Mouse (Mus musculus): Measurements from ENCODE around the gene Fgfr3.

The Fgfr3 gene

DNA sequence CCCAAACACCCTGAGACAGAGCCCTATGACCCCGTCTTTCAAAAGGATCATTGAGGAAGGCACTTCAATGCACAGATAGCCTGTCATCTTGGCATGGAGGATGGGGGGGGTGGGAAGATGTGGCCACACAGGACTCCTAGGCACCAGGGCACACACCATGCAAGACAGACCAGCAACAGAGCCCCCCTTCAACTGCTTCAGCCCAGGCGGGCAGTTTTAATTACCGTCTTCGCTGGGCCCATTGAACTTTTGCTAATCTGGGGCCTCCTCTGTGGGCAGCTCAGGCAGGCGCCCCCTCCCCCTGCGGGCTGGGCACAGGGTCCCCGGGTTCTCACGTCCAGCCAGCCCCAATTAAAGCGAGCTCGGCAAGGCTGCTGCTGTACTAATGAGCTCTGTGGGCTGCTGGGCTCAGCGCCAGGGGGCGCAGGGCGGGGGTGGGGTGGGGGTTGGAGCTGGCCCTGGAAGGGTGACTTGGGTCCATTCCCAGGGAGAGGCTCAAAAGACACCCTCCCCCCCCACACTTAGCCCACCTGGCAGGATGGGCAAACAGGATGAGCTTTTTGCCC is 23.4 kb upstream of the Fgfr3 start:
- DNase-seq (ENCODE audit: low read depth, low spot score): no peak

DNA sequence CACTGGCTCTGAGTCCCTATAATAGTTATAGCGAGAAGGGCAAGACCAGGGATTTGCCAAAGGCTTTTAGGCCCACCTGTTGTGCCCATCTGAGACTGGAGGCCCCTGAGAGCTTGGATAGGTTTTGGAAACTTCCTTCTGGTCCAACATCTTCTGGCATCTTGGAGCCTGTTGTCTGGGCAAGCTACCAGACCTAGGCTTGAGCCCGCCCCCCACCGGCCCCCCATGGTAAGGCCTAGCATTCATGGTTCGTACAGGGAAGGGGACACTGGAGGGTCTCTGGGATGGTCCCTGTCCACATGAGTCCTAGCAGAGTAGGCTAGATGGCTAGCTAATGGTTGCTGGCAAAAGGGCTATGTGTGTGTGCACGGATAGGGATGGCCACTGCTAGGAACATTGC is 22.8 kb upstream of the Fgfr3 start:
- DNase-seq (ENCODE audit: low read depth, low spot score): no peak

DNA sequence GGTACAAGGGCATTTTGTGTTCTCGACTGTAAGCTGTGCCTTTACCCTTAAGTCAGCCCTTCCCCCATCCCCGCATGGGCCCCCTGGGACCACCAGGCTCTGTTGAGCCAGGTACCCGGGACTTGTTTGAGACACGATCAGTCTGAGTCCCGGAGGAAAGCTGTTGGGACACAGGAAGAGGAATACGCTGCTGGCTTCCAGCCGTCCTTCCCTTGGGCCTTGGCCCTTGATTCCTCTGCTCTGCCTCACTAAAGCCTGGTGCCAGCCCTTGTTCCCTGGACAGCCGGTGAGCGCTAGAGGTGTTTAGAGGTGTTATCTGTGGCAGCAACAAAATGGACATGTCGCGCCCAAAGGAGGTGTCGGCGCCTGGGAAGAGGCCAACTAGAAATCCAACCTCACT is 21.5 kb upstream of the Fgfr3 start:
- DNase-seq (ENCODE audit: low read depth, low spot score): no peak

DNA sequence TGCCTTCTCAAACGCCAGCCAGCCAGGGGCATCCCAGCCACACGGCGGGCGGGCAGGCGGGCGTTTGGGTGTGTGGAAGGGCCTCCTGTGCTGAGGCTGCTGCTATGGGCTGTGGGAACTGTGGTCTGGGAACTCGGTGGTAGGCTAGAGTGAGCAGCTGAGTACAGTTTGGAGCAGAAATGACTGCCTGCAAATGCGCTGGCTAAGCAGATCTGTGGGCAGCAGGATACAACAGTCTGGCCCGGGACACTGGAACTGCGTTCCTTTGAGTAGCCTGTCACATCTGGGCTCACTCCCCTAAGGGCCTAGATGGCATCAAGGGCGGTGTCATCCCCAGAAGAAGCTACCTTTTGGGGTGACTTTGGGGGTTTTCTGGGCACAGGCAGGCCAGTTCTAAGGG is 19.6 kb upstream of the Fgfr3 start:
- no peak for DNase-seq (ENCODE audit: low read depth, low spot score)

DNA sequence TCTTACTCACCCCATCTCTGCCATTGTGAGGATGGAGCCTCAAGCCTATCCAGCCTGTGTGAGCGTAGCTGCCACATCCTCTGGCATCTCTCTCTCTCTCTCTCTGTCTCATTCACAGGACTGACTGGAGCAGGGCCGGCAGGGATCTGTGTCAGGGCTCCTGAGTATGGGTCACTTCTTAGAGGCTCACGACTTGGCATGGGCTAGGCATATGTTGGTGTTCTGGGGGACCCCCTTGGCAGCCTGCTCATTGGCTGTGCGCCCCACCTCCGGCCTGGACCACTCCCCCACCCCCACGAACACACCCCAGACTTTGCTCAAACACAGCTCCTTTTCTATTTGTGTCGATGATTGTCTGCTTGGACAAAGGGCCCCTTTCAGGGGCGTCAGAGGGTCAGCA is 17.5 kb upstream of the Fgfr3 start:
- DNase-seq (ENCODE audit: low read depth, low spot score): no peak

DNA sequence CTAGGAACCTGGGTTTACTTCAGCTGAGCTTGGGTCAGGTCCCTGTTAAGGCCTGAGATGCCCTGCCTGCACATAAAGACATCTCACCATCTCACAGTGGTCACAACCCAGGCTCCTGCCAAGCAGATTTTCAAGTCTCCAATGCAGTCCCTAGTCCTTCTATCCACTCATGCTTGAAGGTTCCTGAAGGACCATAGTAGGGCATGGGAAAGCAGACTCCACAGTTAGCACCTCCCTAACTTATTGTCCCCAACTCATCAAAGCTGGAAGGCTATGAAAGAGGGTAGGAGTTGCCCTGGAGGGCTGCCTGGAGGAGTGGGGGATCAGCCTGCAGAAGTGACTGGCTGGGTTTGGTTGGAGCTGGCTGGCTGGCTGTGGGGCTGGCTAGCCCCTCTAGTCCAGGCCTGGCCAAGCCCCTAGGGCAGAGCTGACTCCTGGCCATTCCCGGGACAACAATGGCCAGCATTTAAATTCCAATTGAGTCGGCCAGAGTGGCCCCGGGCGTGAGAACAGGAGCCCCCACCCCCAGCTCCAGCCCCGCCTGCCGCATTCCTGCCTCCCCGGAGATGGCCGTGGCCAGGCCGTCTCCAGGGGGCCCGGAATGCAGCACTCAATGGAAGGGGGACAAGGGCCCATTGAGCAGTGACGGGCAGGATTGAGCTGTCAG is 16.4 kb upstream of the Fgfr3 start:
- no peak for DNase-seq (ENCODE audit: low read depth, low spot score)

DNA sequence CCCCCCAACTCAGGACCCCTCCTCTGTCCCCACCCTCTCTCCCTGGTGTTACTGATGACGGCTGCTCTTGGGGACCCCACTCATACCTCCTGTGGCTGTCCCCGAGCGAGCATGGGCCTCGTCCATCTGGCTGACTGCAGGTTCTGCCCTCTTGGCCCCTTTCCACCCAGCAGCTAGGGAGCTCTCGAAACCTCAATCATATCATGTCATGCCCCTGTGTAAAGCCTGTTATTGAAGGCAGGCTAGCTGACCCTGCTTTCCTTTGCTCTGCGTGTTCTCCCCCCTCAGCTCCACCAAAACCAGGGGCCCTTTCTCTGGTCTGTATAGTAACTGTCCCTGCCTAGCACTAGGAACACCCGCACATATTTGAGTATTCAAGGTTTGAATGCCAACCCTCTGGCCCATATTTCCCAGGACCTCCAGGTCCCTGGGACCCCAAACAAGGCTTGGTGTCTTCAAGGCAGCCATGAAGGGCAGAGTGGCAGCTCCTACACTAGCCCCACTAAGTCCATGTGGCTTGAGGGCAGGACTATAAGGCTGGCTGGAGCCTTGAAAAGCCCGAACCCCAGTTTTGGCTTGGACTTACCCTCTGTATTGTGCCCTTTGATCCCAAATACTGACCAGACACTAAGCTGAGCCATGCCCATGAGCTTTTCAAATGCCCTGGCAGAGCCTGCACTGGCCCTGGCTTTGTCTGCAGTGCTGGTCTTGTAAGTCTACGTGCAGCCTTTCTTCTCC is 15.7 kb upstream of the Fgfr3 start:
- DNase-seq (ENCODE audit: low read depth, low spot score): no peak

DNA sequence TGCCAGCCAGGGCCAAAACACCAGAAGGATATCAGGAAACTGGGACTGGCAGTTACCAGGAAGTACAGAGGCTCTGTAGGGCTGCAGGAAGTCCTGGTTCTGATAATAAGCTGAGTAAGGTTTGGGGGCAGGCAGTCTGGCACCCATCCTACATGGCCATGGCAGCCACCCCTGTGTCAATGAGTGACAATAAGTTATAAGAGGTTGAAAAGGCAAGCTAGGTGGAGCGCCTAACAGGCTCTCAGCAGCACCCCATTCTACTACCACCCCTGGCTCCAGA is 15.2 kb upstream of the Fgfr3 start:
- no peak for DNase-seq (ENCODE audit: low read depth, low spot score)

DNA sequence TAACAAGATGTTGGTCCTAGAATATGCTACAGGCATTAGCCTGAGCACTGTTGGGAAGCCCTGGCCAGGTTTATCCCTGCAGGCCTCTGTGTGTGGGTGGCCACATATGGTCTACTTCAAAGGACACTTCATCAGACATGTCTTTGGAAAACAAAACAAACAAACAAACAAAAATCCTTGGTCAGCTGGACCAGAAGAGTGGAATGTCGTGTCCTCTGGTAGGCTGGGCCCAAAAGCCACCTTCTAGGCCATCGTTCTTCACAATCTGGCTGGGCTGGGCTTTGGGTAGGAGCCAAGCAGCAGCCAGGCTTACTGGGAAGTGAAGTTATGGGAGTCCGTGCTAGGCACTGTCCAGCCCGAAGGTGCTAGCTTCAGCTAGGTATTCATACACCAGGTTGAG is 14.3 kb upstream of the Fgfr3 start:
- DNase-seq (ENCODE audit: low read depth, low spot score): no peak

DNA sequence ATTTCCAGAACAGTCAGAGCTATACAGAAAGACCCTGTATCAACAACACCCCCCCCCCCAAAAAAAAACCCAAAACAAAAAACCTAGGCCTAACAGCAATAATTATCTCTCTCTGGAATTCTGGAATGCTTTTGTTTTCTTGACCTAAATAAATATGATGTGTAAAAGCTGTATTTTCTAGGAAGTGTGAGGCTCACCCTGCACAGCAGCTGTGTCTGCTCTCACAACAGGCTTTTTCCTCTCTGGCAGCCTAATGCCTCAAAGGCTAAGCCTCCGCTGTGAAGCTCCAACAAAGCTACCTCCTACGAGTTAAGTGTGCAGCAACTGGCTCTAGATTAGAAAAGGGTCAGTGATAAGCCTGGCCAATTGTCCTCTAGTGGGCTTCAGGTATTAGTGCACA is 12.4 kb upstream of the Fgfr3 start:
- no peak for DNase-seq (ENCODE audit: low read depth, low spot score)

DNA sequence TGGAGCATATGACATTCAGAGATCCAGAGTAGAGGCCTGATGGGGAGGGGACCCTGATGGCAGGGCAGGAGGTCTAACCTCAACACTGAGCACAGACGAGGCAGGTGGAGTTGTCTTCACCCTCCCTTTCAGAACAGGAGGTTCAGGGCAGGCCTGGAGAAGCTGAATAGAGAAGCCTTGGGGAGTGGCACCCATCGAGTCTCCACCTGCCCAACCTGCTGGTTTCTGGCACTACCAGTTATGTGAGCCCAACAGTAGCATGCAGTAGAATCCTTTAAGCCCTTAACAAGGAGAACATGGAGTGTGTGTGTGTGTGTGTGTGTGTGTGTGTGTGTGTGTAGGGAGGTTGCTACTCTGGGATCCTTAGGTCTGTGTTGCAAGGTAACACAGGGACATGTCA is 8.9 kb upstream of the Fgfr3 start:
- DNase-seq (ENCODE audit: low read depth, low spot score): no peak

DNA sequence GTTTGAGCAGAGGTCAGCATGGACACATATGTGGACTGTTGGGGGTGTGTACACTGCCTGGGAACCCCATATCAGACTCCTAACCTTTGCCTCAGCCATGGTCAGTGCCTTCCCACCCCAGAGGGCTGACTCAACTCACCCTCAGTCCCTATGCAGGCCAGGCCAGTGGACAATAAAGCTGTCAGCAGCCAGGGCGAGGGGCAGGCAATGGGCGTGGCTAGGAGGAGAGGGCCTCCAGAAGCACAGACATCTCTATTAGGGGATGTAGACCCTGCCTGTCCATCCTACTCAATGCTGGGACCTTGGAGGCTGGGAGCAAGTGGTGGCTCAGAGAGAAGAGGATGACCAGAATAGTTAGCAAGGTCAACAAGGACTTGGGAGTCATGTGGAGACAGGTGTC is 6.3 kb upstream of the Fgfr3 start:
- no peak for DNase-seq (ENCODE audit: low read depth, low spot score)

DNA sequence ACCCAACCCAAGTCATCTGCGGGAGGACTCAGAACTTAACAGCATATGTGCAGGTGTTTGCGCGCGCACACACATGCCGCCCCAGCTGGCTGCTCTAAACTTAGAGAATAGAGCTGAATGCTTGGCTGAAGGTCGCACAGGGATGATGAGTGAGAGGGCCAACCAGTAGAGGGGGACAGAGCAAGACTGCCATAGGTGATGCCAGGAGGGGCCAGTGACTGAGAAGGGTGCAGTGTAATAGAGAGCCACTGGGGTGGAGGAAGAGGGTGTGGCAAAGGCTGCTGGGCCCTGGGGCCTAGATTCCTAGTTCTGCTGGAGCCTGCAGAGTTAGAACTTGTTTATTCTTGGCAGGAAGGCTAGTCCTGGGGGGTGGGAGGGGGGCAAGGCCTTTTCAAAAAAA is 5.0 kb upstream of the Fgfr3 start:
- peak; percentile 43 for DNase-seq (ENCODE audit: low read depth, low spot score)

DNA sequence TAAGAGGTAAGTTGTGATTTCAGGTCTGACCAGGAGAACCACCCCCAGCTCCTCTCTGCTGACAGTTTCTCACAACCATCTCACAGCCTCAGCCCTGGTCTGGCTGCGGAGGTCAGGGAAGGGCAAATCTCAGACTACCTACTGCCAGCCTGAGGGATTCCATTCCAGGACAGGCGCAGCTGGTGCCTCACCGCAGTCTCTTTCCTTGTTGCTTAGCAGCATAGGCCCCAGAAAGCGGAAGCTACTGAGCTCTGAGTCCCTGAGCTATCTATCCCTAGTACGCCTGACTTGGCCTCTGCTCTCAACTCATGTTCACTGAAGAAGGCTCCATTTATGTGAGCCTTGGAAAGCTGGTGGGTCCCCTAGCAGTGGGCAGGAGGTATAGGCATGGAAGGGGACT is 3.0 kb upstream of the Fgfr3 start:
- DNase-seq (ENCODE audit: low read depth, low spot score): no peak

DNA sequence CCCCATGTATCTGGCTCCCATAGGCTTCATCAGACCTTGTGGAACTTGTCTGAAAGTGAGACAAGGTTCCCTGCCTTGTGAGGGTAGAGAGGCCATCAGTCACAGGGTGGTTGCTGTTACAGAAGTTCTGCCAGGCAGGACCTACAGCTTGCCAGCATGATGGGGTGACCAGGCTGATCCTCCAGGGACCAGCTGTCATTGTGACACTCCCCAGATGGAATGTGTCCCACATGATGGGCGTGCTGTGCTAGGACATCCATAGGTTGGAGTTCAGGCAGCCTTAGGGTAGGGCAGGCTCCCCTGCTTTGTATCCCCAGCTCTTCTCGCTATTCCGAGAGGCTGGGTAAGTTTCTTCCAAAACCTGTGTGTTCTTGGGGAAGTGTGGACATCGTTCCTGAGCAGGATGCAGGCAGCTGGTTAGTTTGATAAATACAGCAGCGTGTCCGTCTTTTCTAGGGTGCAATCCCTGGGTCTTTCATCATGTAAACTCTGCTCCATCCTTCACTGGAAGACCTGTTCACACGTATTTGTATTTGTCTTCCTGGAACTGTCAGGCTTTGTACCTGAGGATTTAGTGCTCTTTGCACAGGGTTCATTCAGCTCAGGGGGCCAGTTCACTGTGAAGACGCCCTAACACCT is 503 bp upstream of the Fgfr3 start:
- no peak for DNase-seq (ENCODE audit: low read depth, low spot score)

DNA sequence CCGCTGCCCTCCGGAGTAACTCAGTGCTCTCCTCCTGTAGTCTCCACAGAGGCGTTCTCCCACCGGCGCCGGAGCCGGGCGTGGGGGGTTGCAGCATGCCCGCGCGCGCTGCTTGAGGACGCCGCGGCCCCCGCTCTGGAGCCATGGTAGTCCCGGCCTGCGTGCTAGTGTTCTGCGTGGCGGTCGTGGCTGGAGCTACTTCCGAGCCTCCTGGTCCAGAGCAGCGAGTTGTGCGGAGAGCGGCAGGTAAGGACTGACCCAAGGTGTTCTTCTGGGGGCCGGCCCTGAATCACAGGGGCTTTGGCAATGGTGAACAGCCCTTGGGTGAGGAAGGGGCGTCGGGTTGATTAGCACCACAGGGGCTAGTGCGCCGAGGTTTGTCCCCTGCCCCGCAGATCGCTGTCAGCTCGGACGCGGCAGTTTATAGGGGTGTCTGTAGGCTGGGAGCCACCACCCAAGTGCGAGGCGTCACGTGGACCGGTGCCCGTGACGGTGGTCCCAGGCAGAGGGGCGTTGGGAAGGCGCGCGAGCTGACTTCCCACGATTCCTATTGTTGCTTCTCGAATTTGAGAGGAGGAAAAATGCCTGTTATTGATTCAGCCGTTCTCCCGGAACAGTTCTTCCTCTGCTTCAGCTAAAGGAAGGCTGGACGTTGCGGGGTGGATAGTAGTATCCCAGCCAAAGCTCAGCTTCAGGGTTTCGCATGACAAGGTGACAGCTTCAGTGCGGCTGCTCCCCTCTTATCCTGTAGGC is 968 bp downstream of the Fgfr3 start:
- DNase-seq (ENCODE audit: low read depth, low spot score): peak; percentile 29

DNA sequence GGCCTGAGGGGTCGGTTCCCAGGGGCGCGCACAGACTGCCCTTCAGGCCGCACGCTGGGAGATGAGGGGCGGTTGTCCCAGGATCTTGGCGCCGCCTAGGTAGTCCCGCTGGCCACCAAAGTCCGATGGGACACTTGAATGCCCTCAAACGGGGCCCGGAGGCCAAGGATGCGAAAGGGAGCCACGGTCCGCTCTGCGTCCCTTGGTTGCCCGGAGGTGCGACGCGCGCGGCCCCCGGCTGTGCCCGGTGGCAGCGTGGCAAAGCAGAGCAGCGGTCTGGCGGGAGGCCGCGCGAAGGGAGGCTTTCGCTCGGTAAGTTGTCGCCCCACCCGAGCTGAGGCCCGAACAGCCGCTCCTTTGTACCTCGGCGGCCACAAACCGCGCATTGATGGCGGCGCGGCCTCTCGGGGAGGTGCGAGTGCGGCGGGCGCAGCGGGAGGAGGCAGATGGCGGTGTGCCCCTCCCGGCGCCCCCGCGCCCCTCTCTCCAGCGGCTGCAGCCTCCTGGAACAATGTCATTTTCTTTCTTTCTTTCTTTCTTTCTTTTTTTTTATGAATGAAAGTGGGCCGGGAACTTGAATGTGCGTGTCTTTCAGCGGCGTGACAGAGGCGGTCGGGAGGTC is 1.7 kb downstream of the Fgfr3 start:
- DNase-seq (ENCODE audit: low read depth, low spot score): no peak

DNA sequence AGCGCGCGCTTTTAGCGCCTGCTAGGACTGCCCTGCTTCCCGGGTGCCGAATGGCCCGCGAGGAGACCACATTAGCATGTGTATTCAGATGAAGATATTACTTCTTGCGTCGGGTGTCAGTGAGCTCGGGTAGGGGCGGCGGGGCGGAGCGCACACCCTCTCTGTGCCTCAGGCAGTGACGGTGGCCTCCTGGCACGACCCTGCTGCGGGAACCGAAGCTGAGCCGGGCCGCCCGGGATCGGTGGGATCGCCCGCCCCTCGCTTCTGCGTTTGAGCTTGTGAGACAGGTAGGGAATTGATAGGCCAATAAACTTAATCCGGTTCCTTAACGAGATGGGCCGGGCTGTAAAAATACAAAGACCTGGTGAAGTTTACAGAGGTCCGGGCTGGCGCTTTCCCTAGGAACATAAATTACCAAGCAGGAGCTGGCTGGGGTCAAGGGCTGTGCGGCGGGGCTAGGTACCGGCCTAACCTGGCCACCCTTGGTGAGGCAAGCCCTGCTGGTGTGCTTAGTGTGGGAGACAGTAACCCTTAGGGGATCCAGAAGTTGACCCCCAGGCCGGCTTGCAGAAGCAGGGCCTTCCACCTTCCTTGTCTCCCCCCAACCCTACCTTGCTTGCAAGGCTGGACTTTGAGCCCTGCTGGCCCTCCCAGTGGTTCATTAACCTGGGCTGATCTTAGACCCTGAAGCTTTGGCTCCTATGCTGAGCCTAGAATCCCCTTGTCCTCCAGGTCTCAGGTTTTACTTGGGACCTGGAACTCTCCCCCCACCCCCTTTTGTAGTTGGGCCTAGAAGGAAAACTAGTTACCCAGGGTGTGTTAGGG is 2.4 kb downstream of the Fgfr3 start:
- DNase-seq (ENCODE audit: low read depth, low spot score): peak; percentile 47

DNA sequence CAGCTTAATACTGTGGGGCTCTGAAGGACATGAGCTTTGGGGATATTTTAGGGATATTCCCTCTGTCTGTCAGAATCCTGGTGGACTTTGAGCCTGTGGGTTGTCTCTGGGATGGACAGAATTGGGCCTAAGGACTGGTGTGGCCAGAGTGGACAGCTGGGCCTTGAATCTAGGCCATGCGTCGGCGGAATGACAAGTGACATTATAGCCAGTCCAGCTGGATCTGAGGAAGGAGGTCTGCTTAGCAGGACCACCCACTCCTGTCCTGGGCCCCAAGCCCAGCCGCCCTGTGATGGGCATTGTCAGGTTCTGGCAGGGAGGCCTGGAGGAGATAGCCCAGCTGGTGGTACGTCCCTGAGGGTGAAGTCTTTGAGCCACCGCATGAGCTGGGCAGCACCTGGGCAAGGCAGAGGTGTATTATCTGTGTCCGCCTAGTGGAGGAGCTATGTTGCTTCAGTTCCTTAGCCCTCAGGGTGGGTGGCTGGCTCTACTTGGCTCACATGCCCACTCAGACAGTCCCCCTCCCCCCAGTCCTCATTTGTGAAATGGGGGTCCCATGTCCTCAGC is 4.7 kb downstream of the Fgfr3 start:
- DNase-seq (ENCODE audit: low read depth, low spot score): no peak

DNA sequence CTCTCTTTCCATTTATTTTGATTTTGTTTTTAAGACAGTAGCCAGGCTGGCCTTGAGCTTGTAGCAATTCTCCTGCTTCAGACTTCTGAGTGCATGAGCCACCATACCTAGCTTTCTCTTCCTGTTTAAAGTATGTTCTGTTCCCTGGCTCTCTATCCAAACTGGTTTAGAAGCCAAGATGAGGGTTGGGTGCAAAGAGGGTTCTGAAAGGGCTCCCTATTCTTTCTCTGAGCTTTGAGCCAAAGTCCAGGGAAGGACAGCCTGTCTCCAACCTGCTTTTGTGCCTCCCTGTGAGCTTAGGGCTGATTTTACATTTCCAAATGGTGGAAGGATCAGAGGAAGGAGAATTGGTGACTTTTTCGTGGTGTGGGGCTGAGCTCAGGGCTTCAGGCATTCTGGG is 5.4 kb downstream of the Fgfr3 start:
- no peak for DNase-seq (ENCODE audit: low read depth, low spot score)

DNA sequence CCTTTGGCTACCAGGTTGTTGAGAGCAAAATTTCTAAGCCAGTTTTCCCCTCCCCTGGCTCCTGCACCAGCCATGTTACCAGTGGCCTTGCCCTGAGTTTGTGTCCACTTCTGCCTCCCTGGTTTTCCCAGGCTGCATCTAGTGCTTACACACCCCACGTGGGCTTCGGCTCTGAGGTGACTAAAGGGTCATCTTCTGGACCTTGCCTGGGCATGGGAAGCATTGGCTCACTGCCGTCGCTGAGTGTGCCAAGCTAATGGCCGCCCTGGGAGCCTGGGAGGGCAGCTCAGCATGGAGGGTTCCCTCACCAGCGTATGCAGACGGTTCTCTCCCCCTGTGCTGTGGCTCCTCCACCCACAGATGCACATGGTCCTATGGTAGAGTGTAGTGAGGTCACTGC is 7.4 kb downstream of the Fgfr3 start:
- no peak for DNase-seq (ENCODE audit: low read depth, low spot score)

Measured in ES-CJ7 (cell line).